Mouse (Mus musculus) E14TG2a.4 (cell line): Measurements from ENCODE around the gene Wfdc1.

Source experiments
- CTCF ChIP-seq: conservative IDR thresholded peaks from 2 replicates; pipeline ENCODE4 v1.5.1; 2014; ENCODE audit warnings: low read length
- NANOG ChIP-seq: IDR thresholded peaks from 2 replicates; pipeline ENCODE4 v1.6.1; 2014; ENCODE audit warnings: borderline replicate concordance, low read length, mixed read lengths
- POU5F1 ChIP-seq: IDR thresholded peaks from 2 replicates; pipeline ENCODE4 v1.6.1; 2014; ENCODE audit warnings: low read length, borderline replicate concordance

DNA sequence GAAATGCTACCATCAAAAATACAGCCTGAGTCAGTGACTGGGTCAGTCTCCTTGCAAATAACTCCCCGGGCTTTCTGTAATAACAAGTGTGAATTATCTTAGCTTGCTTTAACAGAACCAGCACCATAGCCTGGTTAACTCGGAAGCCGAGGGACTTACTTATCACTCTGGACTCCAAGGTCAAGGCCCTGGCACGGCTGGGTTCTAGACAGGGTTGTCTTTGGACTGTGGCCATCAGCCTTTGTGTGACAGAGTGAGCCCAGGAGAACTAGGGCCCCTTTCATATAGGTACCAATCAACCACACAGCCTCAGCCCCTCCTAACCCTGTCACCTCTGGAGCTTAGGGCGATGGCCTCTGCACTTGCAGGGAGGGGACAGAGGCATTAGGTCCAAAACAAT lies 25.1 kb upstream of the Wfdc1 start:
- TF ChIP-seq CTCF (no peak), POU5F1 (no peak), NANOG (no peak)
